Mouse (Mus musculus) liver, postnatal 0 days (tissue): ENCODE data around the gene Gucd1.

Experiments
- CTCF ChIP-seq: sonication (generic); IDR thresholded peaks from 2 replicates; pipeline ENCODE4 v1.5.1; 2016; ENCODE audit warnings: antibody characterized with exemption, low read depth
- EP300 ChIP-seq: IDR thresholded peaks from 2 replicates; pipeline ENCODE4 v1.6.1; 2016; ENCODE audit warnings: antibody characterized with exemption, low read depth, mild to moderate bottlenecking

- TF ChIP-seq CTCF (no peak), EP300 (no peak)
Observed at GRCm38 (mm10) chr10:75333176-75333776, 184.5 kb downstream of the Gucd1 start.
